Comparison of ENCODE assay signal across 13 mouse cellular contexts in genomic region chr3:81044653-81045343, GRCm38 (mm10). TPM values are rescaled to one million over a fixed set of nuclear protein-coding genes. Genes with fewer than 3 reads are reported as not detected.
DNase-seq lines count a peak whose midpoint lies in the region; ATAC-seq lines count a peak whose summit lies in the region.
"Had no signal": no experiment of that assay in that cellular context is flagged by ENCODE, and none has a peak within 500 bp of the region (broad histone marks: within the 10 kb centered on the region; RNA-seq: fewer than 3 reads in every experiment).

No protein-coding gene starts in this region.

- peak; percentile 78; the same call in 1 of the 2 replicates for ATAC-seq in lung, embryonic 15.5 days (ENCODE audit: borderline replicate concordance, extremely low read depth, low FRiP score, low TSS enrichment)
- peak; percentile 90 for ATAC-seq in forebrain, embryonic 14.5 days
- ATAC-seq in hindbrain, embryonic 16.5 days: peak; percentile 91
- peak; percentile 91 for ATAC-seq in neural tube, embryonic 12.5 days (ENCODE audit: low FRiP score, low read depth)
- ATAC-seq: inflammation-experienced regulatory T-cells, adult 6 months had no signal

- no peak overlapping the region for H3K4me2 ChIP-seq in lung, embryonic 15.5 days
- H3K4me2 ChIP-seq in forebrain, embryonic 14.5 days (ENCODE audit: low read length): no peak overlapping the region
- H3K4me2 ChIP-seq in hindbrain, embryonic 16.5 days (ENCODE audit: low read length): no peak overlapping the region
- H3K4me2 ChIP-seq in neural tube, embryonic 12.5 days (replicated peaks): no peak overlapping the region
- H3K4me2 ChIP-seq: heart, embryonic 12.5 days had no signal

- 0 out of 2 replicates have a peak overlapping the region, but pooled peaks have one; percentile 7 for H3K27ac ChIP-seq in lung, embryonic 15.5 days
- H3K27ac ChIP-seq in forebrain, embryonic 14.5 days (ENCODE audit: low read depth, low read length): no peak overlapping the region
- H3K27ac ChIP-seq in hindbrain, embryonic 16.5 days (ENCODE audit: low read depth, low read length): no peak overlapping the region
- H3K27ac ChIP-seq in neural tube, embryonic 12.5 days: no peak overlapping the region

- no peak overlapping the region for H3K9ac ChIP-seq in lung, embryonic 15.5 days
- no peak overlapping the region for H3K9ac ChIP-seq in forebrain, embryonic 14.5 days (ENCODE audit: low read length)
- H3K9ac ChIP-seq in hindbrain, embryonic 16.5 days (ENCODE audit: low read depth, low read length): no peak overlapping the region
- no peak overlapping the region for H3K9ac ChIP-seq in neural tube, embryonic 12.5 days
- H3K9ac ChIP-seq: heart, embryonic 12.5 days had no signal

- no peaks in the 10 kb centered on the region for H3K36me3 ChIP-seq in lung, embryonic 15.5 days
- no peaks in the 10 kb centered on the region for H3K36me3 ChIP-seq in forebrain, embryonic 14.5 days (ENCODE audit: control insufficient read depth, insufficient read depth, low read length)
- H3K36me3 ChIP-seq in hindbrain, embryonic 16.5 days (ENCODE audit: control insufficient read depth, insufficient read depth, low read length): no peaks in the 10 kb centered on the region
- H3K36me3 ChIP-seq in neural tube, embryonic 12.5 days: no peaks in the 10 kb centered on the region
- H3K36me3 ChIP-seq: heart, embryonic 12.5 days had no signal

- H3K4me1 ChIP-seq in lung, embryonic 15.5 days: peaks cover 22% of the 10 kb centered on the region
- peaks cover 21% of the 10 kb centered on the region for H3K4me1 ChIP-seq in forebrain, embryonic 14.5 days (ENCODE audit: control insufficient read depth, insufficient read depth, low read length)
- H3K4me1 ChIP-seq in hindbrain, embryonic 16.5 days (ENCODE audit: control insufficient read depth, insufficient read depth, low read depth, low read length): peaks cover 6% of the 10 kb centered on the region
- peaks cover 9% of the 10 kb centered on the region; the same call in 1 of the 2 replicates for H3K4me1 ChIP-seq in neural tube, embryonic 12.5 days

- 36% methylated on average over 2 of the region's 2 CpGs for WGBS in lung, embryonic 15.5 days
- WGBS in forebrain, embryonic 14.5 days: 40% methylated on average over 2 of the region's 2 CpGs
- WGBS in hindbrain, embryonic 16.5 days: 31% methylated on average over 2 of the region's 2 CpGs
- WGBS in neural tube, embryonic 12.5 days: 37% methylated on average over 2 of the region's 2 CpGs

- no peaks in the 10 kb centered on the region for H3K27me3 ChIP-seq in lung, embryonic 15.5 days
- H3K27me3 ChIP-seq in forebrain, embryonic 14.5 days (replicated peaks; ENCODE audit: control insufficient read depth, insufficient read depth, low read length): no peaks in the 10 kb centered on the region
- no peaks in the 10 kb centered on the region for H3K27me3 ChIP-seq in hindbrain, embryonic 16.5 days (replicated peaks; ENCODE audit: control insufficient read depth, insufficient read depth, low read length)
- no peaks in the 10 kb centered on the region for H3K27me3 ChIP-seq in neural tube, embryonic 12.5 days (replicated peaks)
- H3K27me3 ChIP-seq: heart, embryonic 12.5 days had no signal

- no peaks in the 10 kb centered on the region for H3K9me3 ChIP-seq in lung, embryonic 15.5 days
- H3K9me3 ChIP-seq in forebrain, embryonic 14.5 days (replicated peaks; ENCODE audit: control insufficient read depth, low read length): no peaks in the 10 kb centered on the region
- no peaks in the 10 kb centered on the region for H3K9me3 ChIP-seq in hindbrain, embryonic 16.5 days (ENCODE audit: control insufficient read depth, low read length)
- H3K9me3 ChIP-seq in neural tube, embryonic 12.5 days: no peaks in the 10 kb centered on the region
- H3K9me3 ChIP-seq: heart, embryonic 12.5 days had no signal

- H3K4me3 ChIP-seq in lung, embryonic 15.5 days: no peak overlapping the region
- H3K4me3 ChIP-seq in forebrain, embryonic 14.5 days (ENCODE audit: low read depth, low read length): no peak overlapping the region
- H3K4me3 ChIP-seq in hindbrain, embryonic 16.5 days (ENCODE audit: low read length): no peak overlapping the region
- H3K4me3 ChIP-seq in neural tube, embryonic 12.5 days: no peak overlapping the region
- H3K4me3 ChIP-seq: heart, embryonic 12.5 days; myocyte had no signal

- no peak for DNase-seq in lung, postnatal 36 days
- DNase-seq in forebrain, embryonic 14.5 days (ENCODE audit: low spot score): peak; percentile 67
- DNase-seq in frontal cortex, postnatal 10 days (ENCODE audit: low spot score in 2 of 2): no peak
- no peak for DNase-seq in B cell, adult 2 months
- DNase-seq: adrenal gland, postnatal 10 days; gastrocnemius, postnatal 10 days; thymus, postnatal 36 days had no signal

RNA-seq across cellular contexts. Expression of gene Pdgfc, which starts 8.6 kb away (rescaled TPM):
- 12.8 and 14.4 TPM in 2 replicates for polyA plus RNA-seq in lung, embryonic 15.5 days (2015; fragmentation: Nextera tagmentation; extraction: Ambion mirVana)
- polyA plus RNA-seq in forebrain, embryonic 14.5 days (2014; fragmentation: Nextera tagmentation; extraction: Ambion mirVana): 7.4 and 8.3 TPM in 2 replicates
- 6.7 and 7.2 TPM in 2 replicates for polyA plus RNA-seq in hindbrain, embryonic 16.5 days (2015; fragmentation: Nextera tagmentation; extraction: Ambion mirVana)
- 10.4 and 10.5 TPM in 2 replicates for polyA plus RNA-seq in neural tube, embryonic 12.5 days (2016; fragmentation: Nextera tagmentation; extraction: Ambion mirVana)
- polyA plus RNA-seq: inflammation-experienced regulatory T-cells, adult 6 months had no signal
